ENCODE assay signal across 20 mouse cellular contexts in genomic region chr1:149813616-149814345, GRCm38 (mm10).
"Had no signal": no experiment of that assay in that cellular context is flagged by ENCODE, and none has a peak within 500 bp of the region (broad histone marks: within the 10 kb centered on the region; RNA-seq: fewer than 3 reads in every experiment).

No protein-coding gene starts in this region.

- H3K9ac ChIP-seq: limb, embryonic 12.5 days; limb, embryonic 15.5 days; liver, embryonic 14.5 days; liver, postnatal 0 days; lung, embryonic 14.5 days; midbrain, embryonic 12.5 days; midbrain, embryonic 15.5 days; neural tube, embryonic 13.5 days had no signal

- H3K9me3 ChIP-seq: limb, embryonic 12.5 days; limb, embryonic 15.5 days; midbrain, embryonic 12.5 days; midbrain, embryonic 15.5 days; neural tube, embryonic 13.5 days had no signal

- DNase-seq: kidney, postnatal 25 days; layer of hippocampus, postnatal 36 days; left cerebral cortex, postnatal 4 days; liver, postnatal 0 days; lung, embryonic 14.5 days; retina, postnatal 1 day; thymus, adult 18-20 months; thymus, postnatal 36 days had no signal

- H3K27ac ChIP-seq: kidney, postnatal 0 days; left cerebral cortex, adult 2 months; limb, embryonic 12.5 days; limb, embryonic 15.5 days; liver, embryonic 14.5 days; macrophage; midbrain, embryonic 12.5 days; midbrain, embryonic 15.5 days; neural tube, embryonic 13.5 days had no signal

- H3K4me2 ChIP-seq: limb, embryonic 12.5 days; limb, embryonic 15.5 days; liver, embryonic 11.5 days; lung, embryonic 14.5 days; midbrain, embryonic 12.5 days; midbrain, embryonic 15.5 days; neural tube, embryonic 13.5 days had no signal

- H3K4me3 ChIP-seq: left cerebral cortex, adult 2 months; limb, embryonic 12.5 days; limb, embryonic 15.5 days; midbrain, embryonic 12.5 days; midbrain, embryonic 15.5 days; myocyte; neural tube, embryonic 13.5 days had no signal

- H3K27me3 ChIP-seq: limb, embryonic 12.5 days; limb, embryonic 15.5 days; midbrain, embryonic 12.5 days; midbrain, embryonic 15.5 days; neural tube, embryonic 13.5 days had no signal

- H3K36me3 ChIP-seq: limb, embryonic 12.5 days; limb, embryonic 15.5 days; midbrain, embryonic 12.5 days; midbrain, embryonic 15.5 days; neural tube, embryonic 13.5 days had no signal

- H3K4me1 ChIP-seq: limb, embryonic 12.5 days; limb, embryonic 15.5 days; midbrain, embryonic 12.5 days; midbrain, embryonic 15.5 days; neural tube, embryonic 13.5 days had no signal

- ATAC-seq: liver, postnatal 0 days; lung, postnatal 0 days; midbrain, embryonic 15.5 days had no signal
